In genomic region chr9:119925120-119925657, GRCm38 (mm10) we compare ENCODE assay signal across 17 mouse cellular contexts. TPM values are rescaled to one million over a fixed set of nuclear protein-coding genes. Genes with fewer than 3 reads are reported as not detected.
A peak's percentile ranks its signal among the peaks of the same experiment; 100 is the strongest.
DNase-seq lines count a peak whose midpoint lies in the region; ATAC-seq lines count a peak whose summit lies in the region.
"Had no signal": no experiment of that assay in that cellular context is flagged by ENCODE, and none has a peak within 500 bp of the region (broad histone marks: within the 10 kb centered on the region; RNA-seq: fewer than 3 reads in every experiment).

No protein-coding gene starts in this region.

- no peak overlapping the region for H3K9ac ChIP-seq in liver, embryonic 12.5 days
- no peak overlapping the region for H3K9ac ChIP-seq in forebrain, embryonic 16.5 days (replicated peaks; ENCODE audit: low read depth, low read length)
- H3K9ac ChIP-seq in midbrain, embryonic 14.5 days (replicated peaks; ENCODE audit: low read length) = no peak overlapping the region
- H3K9ac ChIP-seq: embryonic facial prominence, embryonic 13.5 days; forebrain, embryonic 13.5 days; heart, embryonic 15.5 days; hindbrain, embryonic 15.5 days had no signal

- H3K4me2 ChIP-seq in liver, embryonic 12.5 days = no peak overlapping the region
- no peak overlapping the region for H3K4me2 ChIP-seq in forebrain, embryonic 16.5 days (ENCODE audit: low read length)
- H3K4me2 ChIP-seq in midbrain, embryonic 14.5 days (ENCODE audit: low read length) = no peak overlapping the region
- H3K4me2 ChIP-seq: embryonic facial prominence, embryonic 13.5 days; forebrain, embryonic 13.5 days; heart, embryonic 15.5 days; hindbrain, embryonic 15.5 days had no signal

- no peak overlapping the region for H3K4me3 ChIP-seq in liver, embryonic 12.5 days
- no peak overlapping the region for H3K4me3 ChIP-seq in forebrain, embryonic 16.5 days (replicated peaks; ENCODE audit: low read length)
- H3K4me3 ChIP-seq in midbrain, embryonic 14.5 days (replicated peaks; ENCODE audit: low read depth, low read length) = no peak overlapping the region
- H3K4me3 ChIP-seq: embryonic facial prominence, embryonic 13.5 days; forebrain, embryonic 13.5 days; heart, embryonic 15.5 days; hindbrain, embryonic 15.5 days; left cerebral cortex, adult 2 months had no signal

- DNase-seq in layer of hippocampus, adult 9-11 months = peak; percentile 34
- no peak for DNase-seq in layer of hippocampus, adult 8-10 months (ENCODE audit: low spot score in 2 of 2)
- peak; percentile 24 for DNase-seq in lung, postnatal 25 days (ENCODE audit: low spot score)
- no peak for DNase-seq in midbrain, embryonic 14.5 days
- no peak for DNase-seq in left cerebral cortex, postnatal 4 days
- no peak for DNase-seq in kidney, adult 18-20 months
- DNase-seq: cerebellum, adult 18-20 months; kidney, postnatal 25 days; thymus, adult 18-20 months had no signal

- peaks cover 97% of the 10 kb centered on the region for H3K36me3 ChIP-seq in liver, embryonic 12.5 days
- H3K36me3 ChIP-seq in forebrain, embryonic 16.5 days (ENCODE audit: control insufficient read depth, insufficient read depth) = peaks cover 41% of the 10 kb centered on the region
- H3K36me3 ChIP-seq in midbrain, embryonic 14.5 days (ENCODE audit: control insufficient read depth, insufficient read depth, low read length) = peaks cover 94% of the 10 kb centered on the region

- ATAC-seq in liver, embryonic 12.5 days = 0 out of 2 replicates have a peak, but pooled peaks have one; percentile 30
- no peak for ATAC-seq in forebrain, embryonic 16.5 days
- ATAC-seq in midbrain, embryonic 14.5 days (ENCODE audit: low FRiP score, low TSS enrichment) = no peak
- ATAC-seq: forebrain, embryonic 13.5 days had no signal

- no peak overlapping the region for H3K27ac ChIP-seq in liver, embryonic 12.5 days
- no peak overlapping the region for H3K27ac ChIP-seq in forebrain, embryonic 16.5 days (ENCODE audit: low read length)
- H3K27ac ChIP-seq in midbrain, embryonic 14.5 days (replicated peaks; ENCODE audit: low read depth, low read length) = no peak overlapping the region
- H3K27ac ChIP-seq: embryonic facial prominence, embryonic 13.5 days; forebrain, embryonic 13.5 days; heart, embryonic 15.5 days; hindbrain, embryonic 15.5 days; left cerebral cortex, adult 2 months had no signal

- 42% methylated on average over 16 of the region's 16 CpGs for WGBS in liver, embryonic 12.5 days (ENCODE audit: insufficient replicate concordance)
- WGBS in forebrain, embryonic 16.5 days = 92% methylated on average over 16 of the region's 16 CpGs
- WGBS in midbrain, embryonic 14.5 days = 94% methylated on average over 16 of the region's 16 CpGs

- no peaks in the 10 kb centered on the region for H3K9me3 ChIP-seq in liver, embryonic 12.5 days (replicated peaks)
- H3K9me3 ChIP-seq in forebrain, embryonic 16.5 days (ENCODE audit: control insufficient read depth, low read length) = no peaks in the 10 kb centered on the region
- H3K9me3 ChIP-seq in midbrain, embryonic 14.5 days (ENCODE audit: control insufficient read depth, low read length) = no peaks in the 10 kb centered on the region
- H3K9me3 ChIP-seq: embryonic facial prominence, embryonic 13.5 days; forebrain, embryonic 13.5 days; heart, embryonic 15.5 days; hindbrain, embryonic 15.5 days had no signal

- no peaks in the 10 kb centered on the region for H3K27me3 ChIP-seq in liver, embryonic 12.5 days (replicated peaks)
- H3K27me3 ChIP-seq in forebrain, embryonic 16.5 days (replicated peaks; ENCODE audit: control insufficient read depth, insufficient read depth, low read length) = no peaks in the 10 kb centered on the region
- H3K27me3 ChIP-seq in midbrain, embryonic 14.5 days (ENCODE audit: control insufficient read depth, insufficient read depth, low read length) = no peaks in the 10 kb centered on the region
- H3K27me3 ChIP-seq: embryonic facial prominence, embryonic 13.5 days; forebrain, embryonic 13.5 days; heart, embryonic 15.5 days; hindbrain, embryonic 15.5 days had no signal

- peaks cover 10% of the 10 kb centered on the region; the same call in 1 of the 2 replicates for H3K4me1 ChIP-seq in liver, embryonic 12.5 days
- no peaks in the 10 kb centered on the region for H3K4me1 ChIP-seq in forebrain, embryonic 16.5 days (replicated peaks; ENCODE audit: control insufficient read depth, insufficient read depth, low read length)
- H3K4me1 ChIP-seq in midbrain, embryonic 14.5 days (ENCODE audit: control insufficient read depth, insufficient read depth, low read length) = no peaks in the 10 kb centered on the region
- H3K4me1 ChIP-seq: embryonic facial prominence, embryonic 13.5 days; forebrain, embryonic 13.5 days; heart, embryonic 15.5 days; hindbrain, embryonic 15.5 days had no signal

- intact Hi-C loops in left cerebral cortex, postnatal 4 days (cut with DNase I) = no loop called here

RNA-seq across cellular contexts. Expression of gene Gorasp1, which starts 12.2 kb away (rescaled TPM):
- 10 to 100 TPM; 30.5 to 35.7 (median 34.1) TPM for total RNA-seq in layer of hippocampus, adult 8-10 months (2022)
- 14.9 and 15.9 TPM in 2 replicates for polyA plus RNA-seq in liver, embryonic 12.5 days (2016; fragmentation: Nextera tagmentation; extraction: Ambion mirVana)
- 23.8 and 30.4 TPM in 2 replicates for polyA plus RNA-seq in forebrain, embryonic 16.5 days (2015; fragmentation: Nextera tagmentation; extraction: Ambion mirVana)
- 25.2 and 31.7 TPM in 2 replicates for polyA plus RNA-seq in midbrain, embryonic 14.5 days (2014; fragmentation: Nextera tagmentation; extraction: Ambion mirVana)
- total RNA-seq in left cerebral cortex, postnatal 4 days (2021) = 10 to 100 TPM; 20.2 to 22.8 TPM

RNA-seq across cellular contexts. Expression of gene Ttc21a, which starts 12.2 kb away (rescaled TPM):
- 1 to 10 TPM; 1.2 to 2.8 (median 1.4) TPM for total RNA-seq in layer of hippocampus, adult 8-10 months (2022)
- 0.06 and 0.07 TPM in 2 replicates for polyA plus RNA-seq in liver, embryonic 12.5 days (2016; fragmentation: Nextera tagmentation; extraction: Ambion mirVana)
- polyA plus RNA-seq in forebrain, embryonic 16.5 days (2015; fragmentation: Nextera tagmentation; extraction: Ambion mirVana) = 0.37 and 0.76 TPM in 2 replicates
- polyA plus RNA-seq in midbrain, embryonic 14.5 days (2014; fragmentation: Nextera tagmentation; extraction: Ambion mirVana) = 0.45 and 0.49 TPM in 2 replicates
- total RNA-seq in left cerebral cortex, postnatal 4 days (2021) = 1 to 10 TPM; 1.4 to 1.5 TPM
- total RNA-seq: gastrocnemius, adult 8-10 months had no signal

RNA-seq across cellular contexts. Expression of gene Wdr48, which starts 30.5 kb away (rescaled TPM):
- total RNA-seq in layer of hippocampus, adult 8-10 months (2022) = 10 to 100 TPM; 64.3 to 81.2 (median 74.6) TPM
- polyA plus RNA-seq in liver, embryonic 12.5 days (2016; fragmentation: Nextera tagmentation; extraction: Ambion mirVana) = 32.9 and 33.7 TPM in 2 replicates
- polyA plus RNA-seq in forebrain, embryonic 16.5 days (2015; fragmentation: Nextera tagmentation; extraction: Ambion mirVana) = 85.2 and 89.8 TPM in 2 replicates
- 65.5 and 75.6 TPM in 2 replicates for polyA plus RNA-seq in midbrain, embryonic 14.5 days (2014; fragmentation: Nextera tagmentation; extraction: Ambion mirVana)
- total RNA-seq in left cerebral cortex, postnatal 4 days (2021) = 10 to 100 TPM; 76.4 to 80.4 TPM

RNA-seq across cellular contexts. Expression of gene Csrnp1, which starts 59.3 kb away (rescaled TPM):
- 10 to 100 TPM; 12.1 to 24.1 (median 14.6) TPM for total RNA-seq in layer of hippocampus, adult 8-10 months (2022)
- 1.5 and 1.9 TPM in 2 replicates for polyA plus RNA-seq in liver, embryonic 12.5 days (2016; fragmentation: Nextera tagmentation; extraction: Ambion mirVana)
- polyA plus RNA-seq in forebrain, embryonic 16.5 days (2015; fragmentation: Nextera tagmentation; extraction: Ambion mirVana) = 2.0 and 2.5 TPM in 2 replicates
- 0.67 and 2.2 TPM in 2 replicates for polyA plus RNA-seq in midbrain, embryonic 14.5 days (2014; fragmentation: Nextera tagmentation; extraction: Ambion mirVana)
- 1 to 10 TPM; 2.9 to 3.7 TPM for total RNA-seq in left cerebral cortex, postnatal 4 days (2021)

Comparison
In these comparisons a context has a peak if more than half of its experiments do, and no peak if none do; other contexts are left out.
1. DNase-seq: peak in layer of hippocampus, adult 9-11 months (single experiment) and lung, postnatal 25 days (single experiment); none in layer of hippocampus, adult 8-10 months (0 of 2), midbrain, embryonic 14.5 days (single experiment), left cerebral cortex, postnatal 4 days (single experiment) and kidney, adult 18-20 months (single experiment).